Mouse (Mus musculus) CH12.LX (cell line): ENCODE results near the gene Kri1. TPM values are rescaled to one million over a fixed set of nuclear protein-coding genes. Genes with fewer than 3 reads are reported as not detected.
"Not testable (repeated sequence)": the region's sequence is repeated elsewhere in the genome, so short reads cannot be mapped to it uniquely, and the experiment has no call there.

Experiments used
- DNase-seq: peaks from one replicate; pipeline ENCODE4 v3.0.0-alpha.2; 2013; ENCODE audit errors: extremely low read depth
- H3K27ac ChIP-seq: 2 replicates; pipeline ENCODE4 v1.5.1; 2012; ENCODE audit warnings: low read depth, mild to moderate bottlenecking, control low read depth, moderate library complexity; ENCODE audit not compliant: insufficient read depth
- H3K27me3 ChIP-seq: replicated peaks from 2 replicates; pipeline ENCODE3; 2012; ENCODE audit warnings: inconsistent platforms
- H3K36me3 ChIP-seq, 2 experiments: replicated peaks in 1 of 2; 2 replicates each; pipeline versions ENCODE3 to v1.6.1; 2012; ENCODE audit warnings: inconsistent platforms in 1 of 2, low read length in 1 of 2, mild to moderate bottlenecking in 1 of 2, mixed read lengths in 1 of 2, moderate library complexity in 1 of 2; ENCODE audit not compliant: control insufficient read depth in 1 of 2, insufficient read depth in 1 of 2
- H3K4me1 ChIP-seq, 2 experiments: 2 replicates each; pipeline ENCODE4 v1.6.1; 2012; ENCODE audit warnings: inconsistent platforms in 1 of 2, moderate library complexity in 1 of 2; ENCODE audit not compliant: insufficient read depth in 2 of 2, control insufficient read depth in 1 of 2
- H3K4me2 ChIP-seq: 2 replicates; pipeline ENCODE4 v1.6.1; 2012; ENCODE audit warnings: low read depth, mild to moderate bottlenecking, control low read depth; ENCODE audit not compliant: poor library complexity, insufficient read depth, severe bottlenecking
- H3K4me3 ChIP-seq, 3 experiments: fragments of 150-350 bp in 1 of 3; sonication (generic) in 1 of 3; replicated peaks in 1 of 3; 2 replicates each; pipeline versions ENCODE3 to v1.5.1; 2011 to 2012; ENCODE audit warnings: low read depth in 2 of 3, low read length in 2 of 3, mild to moderate bottlenecking in 2 of 3, moderate library complexity in 2 of 3, control low read depth in 1 of 3, improper control_type of control experiment in 1 of 3, inconsistent platforms in 1 of 3, mixed read lengths in 1 of 3; ENCODE audit not compliant: poor library complexity in 1 of 3
- H3K79me2 ChIP-seq: replicated peaks from 2 replicates; pipeline ENCODE4 v1.6.1; 2012; ENCODE audit warnings: mild to moderate bottlenecking, moderate library complexity; ENCODE audit not compliant: control insufficient read depth, poor library complexity, insufficient read depth, severe bottlenecking; ENCODE audit errors: extremely low read depth
- H3K9ac ChIP-seq: 2 replicates; pipeline ENCODE4 v1.6.1; 2012; ENCODE audit warnings: low read depth, mild to moderate bottlenecking, control low read depth, moderate library complexity; ENCODE audit not compliant: insufficient read depth
- H3K9me3 ChIP-seq: replicated peaks from 2 replicates; pipeline ENCODE3; 2012; ENCODE audit warnings: low read length, inconsistent platforms, mixed read lengths
- CHD2 ChIP-seq: IDR thresholded peaks from 2 replicates; pipeline ENCODE4 v1.6.1; 2011; ENCODE audit warnings: low read length, improper control_type of control experiment
- CTCF ChIP-seq, 2 experiments: IDR thresholded peaks in 1 of 2; conservative IDR thresholded peaks in 1 of 2; 2 replicates each; pipeline ENCODE4 v1.5.1; 2011 to 2012; ENCODE audit warnings: low read depth in 2 of 2, low read length in 2 of 2, improper control_type of control experiment in 1 of 2, inconsistent platforms in 1 of 2, mild to moderate bottlenecking in 1 of 2, moderate library complexity in 1 of 2
- EP300 ChIP-seq: IDR thresholded peaks from 2 replicates; pipeline ENCODE4 v1.6.1; 2011; ENCODE audit warnings: low read length, improper control_type of control experiment
- ETS1 ChIP-seq: conservative IDR thresholded peaks from 2 replicates; pipeline ENCODE4 v1.6.1; 2012; ENCODE audit warnings: low read depth, mild to moderate bottlenecking, inconsistent platforms, low read length, improper control_type of control experiment, moderate library complexity
- GABPA ChIP-seq: IDR thresholded peaks from 2 replicates; pipeline ENCODE4 v1.6.1; 2012; ENCODE audit warnings: low read depth, low read length, improper control_type of control experiment, inconsistent platforms; ENCODE audit not compliant: insufficient replicate concordance
- MAFK ChIP-seq: IDR thresholded peaks from 2 replicates; pipeline ENCODE4 v1.6.1; 2011; ENCODE audit warnings: low read length, improper control_type of control experiment; ENCODE audit not compliant: insufficient replicate concordance
- MAZ ChIP-seq: IDR thresholded peaks from 2 replicates; pipeline ENCODE4 v1.6.1; 2012; ENCODE audit warnings: low read depth, mild to moderate bottlenecking, inconsistent platforms, low read length, improper control_type of control experiment, moderate library complexity
- MEF2A ChIP-seq: IDR thresholded peaks from 2 replicates; pipeline ENCODE4 v1.6.1; 2014; ENCODE audit warnings: low read depth, mild to moderate bottlenecking, inconsistent platforms, low read length, improper control_type of control experiment, borderline replicate concordance
- MXI1 ChIP-seq: IDR thresholded peaks from 2 replicates; pipeline ENCODE4 v1.6.1; 2011; ENCODE audit warnings: mild to moderate bottlenecking, low read depth, low read length, improper control_type of control experiment
- NELFE ChIP-seq: IDR thresholded peaks from 2 replicates; pipeline ENCODE4 v1.6.1; 2011; ENCODE audit warnings: low read depth, low read length, improper control_type of control experiment
- NRF1 ChIP-seq: IDR thresholded peaks from 2 replicates; pipeline ENCODE4 v1.6.1; 2014; ENCODE audit warnings: low read depth, mild to moderate bottlenecking, inconsistent platforms, low read length, improper control_type of control experiment, moderate library complexity
- POLR2AphosphoS2 ChIP-seq: IDR thresholded peaks from 2 replicates; pipeline ENCODE4 v1.6.1; 2011; ENCODE audit warnings: low read depth, low read length, improper control_type of control experiment
- SIN3A ChIP-seq: IDR thresholded peaks from 2 replicates; pipeline ENCODE4 v1.6.1; 2012; ENCODE audit warnings: low read length, improper control_type of control experiment, inconsistent platforms
- SMC3 ChIP-seq: IDR thresholded peaks from 2 replicates; pipeline ENCODE4 v1.6.1; 2011; ENCODE audit warnings: low read depth, low read length, improper control_type of control experiment
- ZNF384 ChIP-seq: IDR thresholded peaks from 2 replicates; pipeline ENCODE4 v1.6.1; 2012; ENCODE audit warnings: low read depth, low read length, improper control_type of control experiment, inconsistent platforms
- dilution Hi-C: fragments of 300-500 bp; cut with MboI; formaldehyde crosslinking; loops from 2 replicates; pipeline ENCODE4 v1.14.3; 2020; ENCODE audit warnings: low sequenced_read_pairs; ENCODE audit not compliant: extremely low pct_unique_long_range_greater_than_20kb, extremely low pct_ligation_motif_present
- in situ Hi-C: fragments of 300-500 bp; cut with MboI; formaldehyde crosslinking; loops from 3 replicates; pipeline ENCODE4 v1.14.3; 2019; ENCODE audit warnings: low sequenced_read_pairs, low pct_ligation_motif_present, low pct_unique_long_range_greater_than_20kb, mixed read lengths
- polyA plus RNA-seq: library from polyadenylated mRNA; unstranded; fragments of >175 nt; gene quantifications from 2 replicates; pipeline ENCODE4 v1.2.1, GENCODE M21; 2012; ENCODE audit warnings: low read depth; ENCODE audit not compliant: insufficient read length
- total RNA-seq, 2 experiments: library from RNA; depleted of rRNA; stranded (reverse); fragments of 300-350 nt in 1 of 2; fragments of >200 nt in 1 of 2; gene quantifications; 2 replicates each; pipeline ENCODE4 v1.2.3; 2012 to 2014

The Kri1 gene
- total and polyA plus RNA-seq, 3 experiments, result 28.8 to 57.1 (median 55.5) TPM

GRCm38 (mm10) chr9:21269590-21269989 lies 18.2 kb downstream of the Kri1 start:
- H3K4me1 ChIP-seq, result peaks cover 0 to 17% of the 10 kb centered on the region in 2 experiments; a peak in 3 of 4 replicates
- dilution Hi-C loops, H3K79me2 ChIP-seq: not testable (repeated sequence)

GRCm38 (mm10) chr9:21268305-21268704 lies 19.5 kb downstream of the Kri1 start:
- Histone ChIP-seq H3K79me2 (peaks cover 6% of the 10 kb centered on the region), H3K4me2 (no peak overlapping the region), H3K4me3 (no peak overlapping the region), H3K4me1 (peaks cover 0 to 22% of the 10 kb centered on the region in 2 experiments; a peak in 3 of 4 replicates), H3K27ac (no peak overlapping the region), H3K36me3 (peaks cover 44 to 64% of the 10 kb centered on the region in 2 experiments), H3K9me3 (no peaks in the 10 kb centered on the region), H3K9ac (no peak overlapping the region), H3K27me3 (no peaks in the 10 kb centered on the region)
- DNase-seq, result no peak
- TF ChIP-seq SIN3A (no peak), CHD2 (no peak), ZNF384 (no peak), EP300 (no peak), MXI1 (no peak), MEF2A (no peak), POLR2AphosphoS2 (no peak), MAZ (no peak), ETS1 (no peak), MAFK (no peak), NRF1 (no peak), SMC3 (no peak), NELFE (no peak)
- dilution Hi-C loops, result no loop called here
- in situ Hi-C loops, result no loop called here

More at GRCm38 (mm10) chr9:21269590-21269989, 18.2 kb downstream of the Kri1 start:
- H3K4me2 ChIP-seq, H3K9ac ChIP-seq, H3K27ac ChIP-seq, H3K9me3 ChIP-seq, H3K27me3 ChIP-seq, DNase-seq, in situ Hi-C loops, H3K4me3 ChIP-seq: not testable (repeated sequence)
- 0 out of 2 replicates have a peak, but pooled peaks have one; percentile 10 for TF ChIP-seq SMC3
- peak; percentile 89 for TF ChIP-seq ZNF384
- peak in 1 of 2 experiments; percentile 36; a peak in 2 of 4 replicates for TF ChIP-seq CTCF (conservative IDR thresholded peaks at IDR 0.05 in 1 of 2, IDR thresholded peaks at IDR 0.05 in 1 of 2; ENCODE audit: low read depth in 2 of 2, low read length in 2 of 2)
- H3K36me3 ChIP-seq, result peaks cover 55 to 77% of the 10 kb centered on the region in 2 experiments

DNA sequence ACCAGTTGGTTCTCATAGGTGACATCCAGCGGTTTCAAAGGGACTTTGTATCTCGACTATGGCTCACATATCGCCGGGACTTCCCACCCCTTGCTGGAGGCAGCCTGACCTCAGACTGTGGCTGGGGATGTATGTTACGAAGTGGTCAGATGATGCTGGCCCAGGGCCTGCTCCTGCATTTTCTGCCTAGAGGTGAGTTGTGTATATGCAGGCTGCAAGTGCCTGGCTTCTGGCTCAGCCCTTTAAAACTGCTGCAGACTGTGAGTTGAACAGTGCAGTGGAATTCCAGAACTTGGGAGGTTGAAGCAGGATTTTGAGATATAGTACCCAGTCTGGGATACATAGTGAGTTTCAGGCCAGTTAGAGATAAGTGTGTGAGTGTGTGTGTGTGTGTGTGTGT lies 20.9 kb downstream of the Kri1 start:
- Histone ChIP-seq H3K36me3 (peaks cover 30 to 50% of the 10 kb centered on the region in 2 experiments), H3K27me3 (no peaks in the 10 kb centered on the region), H3K79me2 (peaks cover 6% of the 10 kb centered on the region), H3K4me3 (no peak overlapping the region), H3K27ac (no peak overlapping the region)
- TF ChIP-seq GABPA, result no peak
- no peak for TF ChIP-seq SMC3
- TF ChIP-seq, all 38 proteins: peak for 0
- Histone ChIP-seq H3K9me3 (no peaks in the 10 kb centered on the region), H3K4me2 (no peak overlapping the region), H3K9ac (no peak overlapping the region), H3K4me1 (peaks cover 0 to 24% of the 10 kb centered on the region in 2 experiments; a peak in 3 of 4 replicates)
- no peak for DNase-seq
- dilution Hi-C loops, result no loop called here
- in situ Hi-C loops, result no loop called here
